Mouse (Mus musculus) midbrain, postnatal 0 days (tissue): Measurements from ENCODE around the gene Tmem79. TPM values are rescaled to one million over a fixed set of nuclear protein-coding genes. Genes with fewer than 3 reads are reported as not detected.
A peak's percentile ranks its signal among the peaks of the same experiment; 100 is the strongest.

Source experiments
- ATAC-seq: fragments of 200-750 bp; cut with Nextera tagmentation; 2 replicates; pipeline ENCODE4 v1.8.0; 2017; ENCODE audit warnings: moderate number of reproducible peaks, mild to moderate bottlenecking, moderate TSS enrichment, moderate library complexity; ENCODE audit not compliant: low FRiP score
- DNase-seq: peaks from one replicate; pipeline ENCODE4 v3.0.0-alpha.2; 2015; ENCODE audit warnings: low spot score
- H3K27ac ChIP-seq: fragments of 300-500 bp; sonication (generic); 2 replicates; pipeline ENCODE4 v1.5.1; 2014; ENCODE audit warnings: low read depth, mild to moderate bottlenecking, low read length, mixed read lengths
- H3K27me3 ChIP-seq: fragments of 300-500 bp; sonication (generic); 2 replicates; pipeline ENCODE4 v1.6.1; 2014; ENCODE audit warnings: low read length, control low read depth, mixed read lengths; ENCODE audit not compliant: insufficient read depth
- H3K36me3 ChIP-seq: fragments of 300-500 bp; sonication (generic); 2 replicates; pipeline ENCODE4 v1.6.1; 2014; ENCODE audit warnings: low read length, control low read depth, mixed read lengths; ENCODE audit not compliant: insufficient read depth
- H3K4me1 ChIP-seq: fragments of 300-500 bp; sonication (generic); 2 replicates; pipeline ENCODE4 v1.6.1; 2014; ENCODE audit warnings: mild to moderate bottlenecking, control low read depth, antibody characterized with exemption, low read length, mixed read lengths; ENCODE audit not compliant: insufficient read depth
- H3K4me2 ChIP-seq: fragments of 300-500 bp; sonication (generic); 2 replicates; pipeline ENCODE4 v1.6.1; 2014; ENCODE audit warnings: low read depth, mild to moderate bottlenecking, low read length, mixed read lengths; ENCODE audit not compliant: poor library complexity, severe bottlenecking
- H3K4me3 ChIP-seq: fragments of 300-500 bp; sonication (generic); 2 replicates; pipeline ENCODE4 v1.5.1; 2014; ENCODE audit warnings: low read depth, mild to moderate bottlenecking, low read length, moderate library complexity
- H3K9ac ChIP-seq: fragments of 300-500 bp; sonication (generic); replicated peaks from 2 replicates; pipeline ENCODE4 v1.6.1; 2014; ENCODE audit warnings: mild to moderate bottlenecking, low read length, moderate library complexity, mixed read lengths; ENCODE audit not compliant: poor library complexity, severe bottlenecking
- H3K9me3 ChIP-seq: fragments of 300-500 bp; sonication (generic); 2 replicates; pipeline ENCODE4 v1.6.1; 2016; ENCODE audit warnings: low read length, control low read depth
- CTCF ChIP-seq: IDR thresholded peaks from 2 replicates; pipeline ENCODE4 v1.5.1; 2016; ENCODE audit warnings: antibody characterized with exemption, mild to moderate bottlenecking
- WGBS: fragments of 180-500 bp; shearing (Covaris S2); extraction: QIAGEN DNeasy Blood & Tissue Kit; methylation state at CpG from one replicate; pipeline ENCODE4 v1.1.7; 2014; 5-methylcytosine and 5-hydroxymethylcytosine counted together
- polyA plus RNA-seq: library from polyadenylated mRNA; unstranded; fragments of >200 nt; fragmentation: Nextera tagmentation; extraction: Ambion mirVana; gene quantifications from 2 replicates; pipeline ENCODE4 v1.2.1, GENCODE M21; 2015
- total RNA-seq: library from RNA; depleted of rRNA; stranded (reverse); fragments of >200 nt; gene quantifications from 2 replicates; pipeline ENCODE4 v1.2.3, GENCODE M21; 2014

The Tmem79 gene
- total and polyA plus RNA-seq, 2 experiments from 2014 or later = 0.33 to 0.93 TPM

GRCm38 (mm10) chr3:88334902-88335435 lies 979 bp downstream of the Tmem79 start:
- H3K27me3 ChIP-seq = no peaks in the 10 kb centered on the region
- DNase-seq = no peak
- H3K4me3 ChIP-seq = peak overlapping the region; percentile 78; the same call in 1 of the 2 replicates
- no peak overlapping the region for H3K27ac ChIP-seq
- H3K36me3 ChIP-seq = no peaks in the 10 kb centered on the region
- WGBS = 37% methylated on average over 3 of the region's 3 CpGs
- no peak for ATAC-seq
- peak overlapping the region; percentile 56 for H3K4me2 ChIP-seq
- peaks cover 9% of the 10 kb centered on the region; the same call in 1 of the 2 replicates for H3K4me1 ChIP-seq
- no peaks in the 10 kb centered on the region for H3K9me3 ChIP-seq
- TF ChIP-seq CTCF = no peak
- peak overlapping the region; percentile 93 for H3K9ac ChIP-seq

GRCm38 (mm10) chr3:88334029-88334658 lies 1.8 kb downstream of the Tmem79 start:
- Histone ChIP-seq H3K36me3 (peaks cover 8% of the 10 kb centered on the region), H3K4me2 (no peak overlapping the region), H3K9me3 (no peaks in the 10 kb centered on the region), H3K4me3 (no peak overlapping the region), H3K9ac (no peak overlapping the region; the same call in 1 of the 2 replicates), H3K4me1 (peaks cover 9% of the 10 kb centered on the region; the same call in 1 of the 2 replicates), H3K27ac (no peak overlapping the region), H3K27me3 (no peaks in the 10 kb centered on the region)
- ATAC-seq (no peak), DNase-seq (no peak)
- TF ChIP-seq CTCF = no peak
- WGBS = 63% methylated on average over 12 of the region's 12 CpGs

- Histone ChIP-seq H3K4me3 (no peak overlapping the region), H3K27ac (no peak overlapping the region), H3K9ac (no peak overlapping the region), H3K36me3 (peaks cover 17% of the 10 kb centered on the region), H3K4me1 (peaks cover 3% of the 10 kb centered on the region; the same call in 1 of the 2 replicates), H3K4me2 (no peak overlapping the region), H3K9me3 (no peaks in the 10 kb centered on the region), H3K27me3 (no peaks in the 10 kb centered on the region)
- WGBS = 32% methylated on average over 2 of the region's 2 CpGs
- DNase-seq (no peak), ATAC-seq (no peak)
- TF ChIP-seq CTCF = peak; percentile 56
Observed at GRCm38 (mm10) chr3:88331282-88331681, 4.7 kb downstream of the Tmem79 start.

GRCm38 (mm10) chr3:88328956-88329355 lies 7.0 kb downstream of the Tmem79 start:
- 86% methylated on average over 5 of the region's 5 CpGs for WGBS
- no peak for TF ChIP-seq CTCF
- ATAC-seq (no peak), DNase-seq (no peak)
- Histone ChIP-seq H3K4me1 (peaks cover 6% of the 10 kb centered on the region), H3K27me3 (no peaks in the 10 kb centered on the region), H3K9ac (no peak overlapping the region), H3K27ac (no peak overlapping the region), H3K4me2 (no peak overlapping the region), H3K9me3 (no peaks in the 10 kb centered on the region), H3K36me3 (peaks cover 17% of the 10 kb centered on the region), H3K4me3 (no peak overlapping the region)

- no peak for TF ChIP-seq CTCF
- ATAC-seq (peak; percentile 78; the same call in 1 of the 2 replicates), DNase-seq (peak; percentile 80)
- peak within 1 kb of the TSS; percentile 59 for H3K4me2 ChIP-seq
- no peaks in the 10 kb centered on the region for H3K9me3 ChIP-seq
- H3K36me3 ChIP-seq = peaks cover 45% of the 10 kb centered on the region
- H3K9ac ChIP-seq = peak within 1 kb of the TSS; percentile 59
- under 1% methylated on average over 10 of the region's 10 CpGs for WGBS
- peaks cover 6% of the 10 kb centered on the region for H3K4me1 ChIP-seq
- H3K27ac ChIP-seq = no peak within 1 kb of the TSS
- H3K27me3 ChIP-seq = no peaks in the 10 kb centered on the region
- peak within 1 kb of the TSS; percentile 55 for H3K4me3 ChIP-seq
Observed at GRCm38 (mm10) chr3:88324951-88325405, 11.0 kb downstream of the Tmem79 start, which contains the start of gene Glmp. Glmp (plus strand) TSS chr3:88325023.

- ATAC-seq (no peak), DNase-seq (no peak)
- TF ChIP-seq CTCF = no peak
- Histone ChIP-seq H3K9me3 (no peaks in the 10 kb centered on the region), H3K9ac (no peak overlapping the region), H3K4me3 (no peak overlapping the region), H3K27ac (no peak overlapping the region), H3K36me3 (peaks cover 33% of the 10 kb centered on the region), H3K27me3 (no peaks in the 10 kb centered on the region), H3K4me2 (no peak overlapping the region), H3K4me1 (0 out of 2 replicates have a peak, but pooled peaks cover 6% of the 10 kb centered on the region)
- WGBS = 96% methylated on average over 1 of the region's 1 CpGs
Observed at GRCm38 (mm10) chr3:88299172-88299571, 36.8 kb downstream of the Tmem79 start.
